Mouse (Mus musculus) olfactory bulb, adult 2 months (tissue): Measurements from ENCODE around the gene Cbll1.

Experiments used
- CTCF ChIP-seq: fragments of 200-500 bp; IDR thresholded peaks from 2 replicates; pipeline ENCODE4 v1.5.1; 2012; ENCODE audit warnings: low read depth, mild to moderate bottlenecking, low read length, moderate library complexity; ENCODE audit not compliant: insufficient read depth
- POLR2A ChIP-seq: fragments of 200-500 bp; IDR thresholded peaks from 2 replicates; pipeline ENCODE4 v1.6.1; 2012; ENCODE audit warnings: mild to moderate bottlenecking, low read depth, low read length, moderate library complexity; ENCODE audit not compliant: insufficient read depth

DNA sequence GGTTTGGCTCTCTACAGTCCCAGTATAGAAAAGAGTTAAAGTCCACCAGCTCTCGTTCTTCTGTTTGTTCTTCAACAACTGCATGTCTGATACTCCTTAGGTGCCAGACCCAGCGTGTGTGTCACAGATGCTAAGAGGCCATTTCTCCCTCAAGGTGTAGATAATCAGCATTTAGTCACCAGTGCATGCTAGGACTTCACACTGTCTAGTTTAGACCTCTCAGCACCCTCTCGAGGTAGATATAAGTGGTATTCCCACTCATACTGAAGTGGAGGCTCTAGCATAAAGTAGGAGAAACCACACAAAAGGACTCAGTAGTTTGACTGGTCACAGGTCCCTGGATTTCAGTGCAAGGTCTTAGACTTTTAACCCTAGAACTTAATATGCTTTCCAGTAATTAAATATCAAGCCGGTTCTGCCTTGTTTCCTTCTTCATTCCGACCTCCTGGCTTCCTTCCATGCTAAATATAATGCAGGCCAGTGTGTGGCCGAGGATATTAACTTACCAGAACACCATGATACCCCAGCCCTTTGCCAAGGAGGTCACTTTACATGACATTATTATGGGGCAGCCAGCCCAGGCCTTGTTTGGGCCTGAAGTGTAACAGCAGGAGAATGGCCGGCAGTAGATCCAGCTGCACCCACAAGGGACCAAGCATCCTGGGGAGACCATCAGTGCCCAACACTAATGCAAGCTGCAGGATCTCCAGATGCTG, 38.3 kb upstream of the Cbll1 start:
- TF ChIP-seq POLR2A, result no peak
- TF ChIP-seq CTCF, result no peak
